11 mouse cellular contexts compared by ENCODE assay signal in genomic region chr3:149092649-149093048, GRCm38 (mm10).
A peak's percentile ranks its signal among the peaks of the same experiment; 100 is the strongest.
DNase-seq lines count a peak whose midpoint lies in the region; ATAC-seq lines count a peak whose summit lies in the region.
"Had no signal": no experiment of that assay in that cellular context is flagged by ENCODE, and none has a peak within 500 bp of the region (broad histone marks: within the 10 kb centered on the region; RNA-seq: fewer than 3 reads in every experiment).

No protein-coding gene starts in this region.

- peaks cover 7 to 15% of the 10 kb centered on the region in 2 experiments; a peak in 3 of 4 replicates for H3K4me1 ChIP-seq in heart, embryonic 14.5 days (ENCODE audit: control insufficient read depth in 2 of 2, insufficient read depth in 2 of 2, low read length in 2 of 2)
- H3K4me1 ChIP-seq in forebrain, embryonic 16.5 days (replicated peaks; ENCODE audit: control insufficient read depth, insufficient read depth, low read length), result peaks cover 21% of the 10 kb centered on the region

- no peak overlapping the region for H3K4me3 ChIP-seq in heart, embryonic 14.5 days (ENCODE audit: control insufficient read depth in 1 of 2, insufficient read depth in 1 of 2, low read depth in 1 of 2, low read length in 2 of 2)
- no peak overlapping the region for H3K4me3 ChIP-seq in forebrain, embryonic 16.5 days (replicated peaks; ENCODE audit: low read length)

- H3K27me3 ChIP-seq in heart, embryonic 14.5 days (ENCODE audit: control insufficient read depth, insufficient read depth, low read length), result no peaks in the 10 kb centered on the region
- H3K27me3 ChIP-seq in forebrain, embryonic 16.5 days (replicated peaks; ENCODE audit: control insufficient read depth, insufficient read depth, low read length), result 0 out of 2 replicates have a peak, but pooled peaks cover 2% of the 10 kb centered on the region

- H3K4me2 ChIP-seq in heart, embryonic 14.5 days (ENCODE audit: low read length), result peak overlapping the region; percentile 27; the same call in 1 of the 2 replicates
- H3K4me2 ChIP-seq in forebrain, embryonic 16.5 days (ENCODE audit: low read length), result peak overlapping the region; percentile 4

- H3K27ac ChIP-seq in heart, embryonic 14.5 days (replicated peaks in 1 of 2; ENCODE audit: control insufficient read depth in 1 of 2, insufficient read depth in 1 of 2, low read depth in 2 of 2, low read length in 2 of 2), result no peak overlapping the region
- no peak overlapping the region for H3K27ac ChIP-seq in forebrain, embryonic 16.5 days (ENCODE audit: low read length)

- no peak for ATAC-seq in heart, embryonic 14.5 days (ENCODE audit: insufficient number of reproducible peaks, insufficient read depth, low FRiP score, low read depth)
- no peak for ATAC-seq in forebrain, embryonic 16.5 days

- no peak for DNase-seq in heart, adult 8-10 months (ENCODE audit: low spot score)
- DNase-seq in lung, postnatal 10 days, result peak; percentile 13
- no peak for DNase-seq in lung, postnatal 25 days (ENCODE audit: low spot score)
- DNase-seq in retina, postnatal 1 day, result peak; percentile 43
- DNase-seq in cerebellum, adult 11 months, result no peak
- no peak for DNase-seq in frontal cortex, postnatal 36 days (ENCODE audit: low spot score in 2 of 2)
- DNase-seq: heart, postnatal 10 days; layer of hippocampus, postnatal 36 days; lung, adult 18-20 months had no signal

- H3K9me3 ChIP-seq in heart, embryonic 14.5 days (ENCODE audit: control insufficient read depth, low read length), result no peaks in the 10 kb centered on the region
- H3K9me3 ChIP-seq in forebrain, embryonic 16.5 days (ENCODE audit: control insufficient read depth, low read length), result no peaks in the 10 kb centered on the region

- H3K9ac ChIP-seq in heart, embryonic 14.5 days (ENCODE audit: low read length), result no peak overlapping the region
- H3K9ac ChIP-seq in forebrain, embryonic 16.5 days (replicated peaks; ENCODE audit: low read depth, low read length), result no peak overlapping the region

- 29% methylated on average over 5 of the region's 5 CpGs for WGBS in heart, embryonic 14.5 days
- WGBS in forebrain, embryonic 16.5 days, result 5% methylated on average over 5 of the region's 5 CpGs

- no peaks in the 10 kb centered on the region for H3K36me3 ChIP-seq in heart, embryonic 14.5 days (ENCODE audit: control insufficient read depth, insufficient read depth, low read length)
- no peaks in the 10 kb centered on the region for H3K36me3 ChIP-seq in forebrain, embryonic 16.5 days (ENCODE audit: control insufficient read depth, insufficient read depth)

Comparison
In these comparisons a context has a peak if more than half of its experiments do, and no peak if none do; other contexts are left out.
1. DNase-seq: peak in lung, postnatal 10 days (single experiment) and retina, postnatal 1 day (single experiment); none in heart, adult 8-10 months (single experiment), lung, postnatal 25 days (single experiment), cerebellum, adult 11 months (single experiment) and frontal cortex, postnatal 36 days (0 of 2).